Mouse (Mus musculus) activated CD4-positive, CD25-positive, alpha-beta regulatory T cell, adult 4 months (primary cell): ENCODE measurements at regions not wholly inside any gene's neighbourhood (a gene's known extent, or its start where the extent isn't known, plus 50 kb on each side); places are given as distances from the start of the nearest gene placed in this dataset.
A peak's percentile ranks its signal among the peaks of the same experiment; 100 is the strongest.

Experiments
- ATAC-seq: one replicate; pipeline ENCODE4 v1.8.0; 2017

GRCm38 (mm10) chr3:101749841-101750240 lies 98.9 kb downstream of the Mab21l3 start:
- no peak for ATAC-seq

GRCm38 (mm10) chr3:101749031-101749632 lies 99.6 kb downstream of the Mab21l3 start:
- no peak for ATAC-seq

- ATAC-seq = no peak
Measured at GRCm38 (mm10) chr3:101748186-101748585, 100.6 kb downstream of the Mab21l3 start.

GRCm38 (mm10) chr3:101740906-101741305 lies 107.9 kb downstream of the Mab21l3 start:
- no peak for ATAC-seq

GRCm38 (mm10) chr3:101737197-101737596 lies 111.6 kb downstream of the Mab21l3 start:
- no peak for ATAC-seq

- ATAC-seq = no peak
Measured at GRCm38 (mm10) chr3:101729044-101729443, 119.7 kb downstream of the Mab21l3 start.

GRCm38 (mm10) chr3:101722926-101723325 lies 118.4 kb upstream of the Atp1a1 start:
- no peak for ATAC-seq

- ATAC-seq = no peak
Measured at GRCm38 (mm10) chr3:101722001-101722400, 117.5 kb upstream of the Atp1a1 start.

- ATAC-seq = no peak
Measured at GRCm38 (mm10) chr3:101715416-101715815, 110.9 kb upstream of the Atp1a1 start.

- ATAC-seq = no peak
Measured at GRCm38 (mm10) chr3:101714810-101715209, 110.3 kb upstream of the Atp1a1 start.

GRCm38 (mm10) chr3:101713669-101714068 lies 109.2 kb upstream of the Atp1a1 start:
- ATAC-seq = no peak

- no peak for ATAC-seq
Measured at GRCm38 (mm10) chr3:101713138-101713638, 108.7 kb upstream of the Atp1a1 start.

GRCm38 (mm10) chr3:101712666-101713065 lies 108.2 kb upstream of the Atp1a1 start:
- ATAC-seq = no peak

GRCm38 (mm10) chr3:101711594-101712171 lies 107.2 kb upstream of the Atp1a1 start:
- no peak for ATAC-seq

GRCm38 (mm10) chr3:101709379-101709970 lies 105.0 kb upstream of the Atp1a1 start:
- no peak for ATAC-seq

GRCm38 (mm10) chr3:101708821-101709220 lies 104.3 kb upstream of the Atp1a1 start:
- no peak for ATAC-seq

- ATAC-seq = no peak
Measured at GRCm38 (mm10) chr3:101704919-101705318, 100.4 kb upstream of the Atp1a1 start.

- no peak for ATAC-seq
Measured at GRCm38 (mm10) chr3:101704326-101704725, 99.8 kb upstream of the Atp1a1 start.

- no peak for ATAC-seq
Measured at GRCm38 (mm10) chr3:101701763-101702173, 97.3 kb upstream of the Atp1a1 start.

- peak; percentile 75 for ATAC-seq
Measured at GRCm38 (mm10) chr3:101700974-101701610, 96.6 kb upstream of the Atp1a1 start.

GRCm38 (mm10) chr3:101699929-101700681 lies 95.6 kb upstream of the Atp1a1 start:
- no peak for ATAC-seq

- ATAC-seq = no peak
Measured at GRCm38 (mm10) chr3:101696832-101697231, 92.3 kb upstream of the Atp1a1 start.

GRCm38 (mm10) chr3:101694311-101694710 lies 89.8 kb upstream of the Atp1a1 start:
- ATAC-seq = no peak
